Mouse (Mus musculus) thymus, adult 2 months (tissue): ENCODE measurements around the gene Lrp4. TPM values are rescaled to one million over a fixed set of nuclear protein-coding genes. Genes with fewer than 3 reads are reported as not detected.

Experiments
- DNase-seq: peaks from one replicate; pipeline ENCODE4 v3.0.0; 2021
- H3K27ac ChIP-seq: fragments of 200-500 bp; 2 replicates; pipeline ENCODE4 v1.5.1; 2012; ENCODE audit warnings: low read length, control low read depth; ENCODE audit not compliant: control insufficient read depth, insufficient read depth
- H3K27me3 ChIP-seq: fragments of 200-500 bp; 2 replicates; pipeline ENCODE4 v1.6.1; 2012; ENCODE audit warnings: mild to moderate bottlenecking, low read length, moderate library complexity, mixed read lengths; ENCODE audit not compliant: control insufficient read depth, insufficient read depth
- H3K36me3 ChIP-seq: fragments of 200-500 bp; 2 replicates; pipeline ENCODE4 v1.6.1; 2012; ENCODE audit warnings: mild to moderate bottlenecking, low read length, moderate library complexity; ENCODE audit not compliant: control insufficient read depth, insufficient read depth
- H3K4me1 ChIP-seq: fragments of 200-500 bp; replicated peaks from 2 replicates; pipeline ENCODE4 v1.6.1; 2012; ENCODE audit warnings: low read length; ENCODE audit not compliant: control insufficient read depth, insufficient read depth
- H3K4me3 ChIP-seq: fragments of 200-500 bp; 2 replicates; pipeline ENCODE4 v1.5.1; 2012; ENCODE audit warnings: mild to moderate bottlenecking, low read length, control low read depth, moderate library complexity; ENCODE audit not compliant: control insufficient read depth, insufficient read depth
- CTCF ChIP-seq: fragments of 200-500 bp; IDR thresholded peaks from 2 replicates; pipeline ENCODE4 v1.5.1; 2012; ENCODE audit warnings: mild to moderate bottlenecking, control low read depth, low read length, moderate library complexity, borderline replicate concordance; ENCODE audit not compliant: control insufficient read depth, poor library complexity, insufficient read depth; ENCODE audit errors: extremely low read depth
- POLR2A ChIP-seq: fragments of 200-500 bp; IDR thresholded peaks from 2 replicates; pipeline ENCODE4 v1.6.1; 2012; ENCODE audit warnings: mild to moderate bottlenecking, low read length, control low read depth, moderate library complexity; ENCODE audit not compliant: control insufficient read depth, poor library complexity, insufficient read depth; ENCODE audit errors: extremely low read depth
- WGBS: fragments of 180-500 bp; shearing (Covaris S2); methylation state at CpG from one replicate; pipeline ENCODE4 v1.1.7; 2018; 5-methylcytosine and 5-hydroxymethylcytosine counted together
- polyA plus RNA-seq: library from polyadenylated mRNA; depleted of rRNA; stranded (reverse); fragments of >200 nt; gene quantifications from 2 replicates; pipeline ENCODE4 v1.2.3, GENCODE M21; 2012

Gene Lrp4
- polyA plus RNA-seq, 1 experiment, result 3.7 TPM

- no peak for TF ChIP-seq CTCF
- TF ChIP-seq POLR2A, result no peak
- 82% methylated on average over 7 of the region's 7 CpGs for WGBS
- no peak for DNase-seq
- H3K36me3 ChIP-seq, result no peaks in the 10 kb centered on the region
- H3K4me1 ChIP-seq, result no peaks in the 10 kb centered on the region
- no peaks in the 10 kb centered on the region for H3K27me3 ChIP-seq
- no peak overlapping the region for H3K27ac ChIP-seq
- H3K4me3 ChIP-seq, result no peak overlapping the region
Observed at GRCm38 (mm10) chr2:91424061-91424720, 33.1 kb upstream of the Lrp4 start.

- Histone ChIP-seq H3K27me3 (no peaks in the 10 kb centered on the region), H3K4me1 (no peaks in the 10 kb centered on the region), H3K4me3 (no peak overlapping the region), H3K36me3 (no peaks in the 10 kb centered on the region), H3K27ac (no peak overlapping the region)
- TF ChIP-seq CTCF, result no peak
- TF ChIP-seq POLR2A, result no peak
- no peak for DNase-seq
- WGBS, result 96% methylated on average over 1 of the region's 1 CpGs
Observed at GRCm38 (mm10) chr2:91426321-91426720, 31.0 kb upstream of the Lrp4 start.

GRCm38 (mm10) chr2:91429146-91429545, 28.2 kb upstream of the Lrp4 start:
- no peaks in the 10 kb centered on the region for H3K27me3 ChIP-seq
- WGBS, result 95% methylated on average over 3 of the region's 3 CpGs
- no peak overlapping the region for H3K4me3 ChIP-seq
- no peaks in the 10 kb centered on the region for H3K36me3 ChIP-seq
- H3K27ac ChIP-seq, result no peak overlapping the region
- no peaks in the 10 kb centered on the region for H3K4me1 ChIP-seq
- no peak for TF ChIP-seq POLR2A
- TF ChIP-seq CTCF, result no peak
- no peak for DNase-seq

- H3K27me3 ChIP-seq, result no peaks in the 10 kb centered on the region
- H3K4me3 ChIP-seq, result no peak overlapping the region
- no peak for DNase-seq
- H3K4me1 ChIP-seq, result no peaks in the 10 kb centered on the region
- H3K36me3 ChIP-seq, result no peaks in the 10 kb centered on the region
- TF ChIP-seq CTCF (no peak), POLR2A (no peak)
- H3K27ac ChIP-seq, result no peak overlapping the region
- WGBS, result 82% methylated on average over 9 of the region's 9 CpGs
Observed at GRCm38 (mm10) chr2:91429915-91430599, 27.3 kb upstream of the Lrp4 start.

GRCm38 (mm10) chr2:91430600-91430919, 26.8 kb upstream of the Lrp4 start:
- no peak overlapping the region for H3K4me3 ChIP-seq
- WGBS, result 93% methylated on average over 6 of the region's 6 CpGs
- H3K27ac ChIP-seq, result no peak overlapping the region

GRCm38 (mm10) chr2:91436713-91437112, 20.6 kb upstream of the Lrp4 start:
- Histone ChIP-seq H3K27ac (no peak overlapping the region), H3K36me3 (no peaks in the 10 kb centered on the region), H3K4me1 (no peaks in the 10 kb centered on the region), H3K27me3 (no peaks in the 10 kb centered on the region), H3K4me3 (no peak overlapping the region)
- WGBS, result 97% methylated on average over 8 of the region's 8 CpGs
- TF ChIP-seq POLR2A, result no peak
- TF ChIP-seq CTCF, result no peak
- DNase-seq, result no peak

More at GRCm38 (mm10) chr2:91430600-91430919, 26.8 kb upstream of the Lrp4 start:
- no peak for DNase-seq
- Histone ChIP-seq H3K27me3 (no peaks in the 10 kb centered on the region), H3K36me3 (no peaks in the 10 kb centered on the region), H3K4me1 (no peaks in the 10 kb centered on the region)
- no peak for TF ChIP-seq CTCF
- no peak for TF ChIP-seq POLR2A

- WGBS, result 97% methylated on average over 5 of the region's 5 CpGs
- H3K4me1 ChIP-seq, result no peaks in the 10 kb centered on the region
- DNase-seq, result no peak
- no peak overlapping the region for H3K27ac ChIP-seq
- H3K4me3 ChIP-seq, result no peak overlapping the region
- TF ChIP-seq POLR2A (no peak), CTCF (no peak)
- H3K27me3 ChIP-seq, result no peaks in the 10 kb centered on the region
- H3K36me3 ChIP-seq, result no peaks in the 10 kb centered on the region
Observed at GRCm38 (mm10) chr2:91437116-91437815, 20.0 kb upstream of the Lrp4 start.
